8 mouse cellular contexts compared by ENCODE assay signal in the genomic region with DNA sequence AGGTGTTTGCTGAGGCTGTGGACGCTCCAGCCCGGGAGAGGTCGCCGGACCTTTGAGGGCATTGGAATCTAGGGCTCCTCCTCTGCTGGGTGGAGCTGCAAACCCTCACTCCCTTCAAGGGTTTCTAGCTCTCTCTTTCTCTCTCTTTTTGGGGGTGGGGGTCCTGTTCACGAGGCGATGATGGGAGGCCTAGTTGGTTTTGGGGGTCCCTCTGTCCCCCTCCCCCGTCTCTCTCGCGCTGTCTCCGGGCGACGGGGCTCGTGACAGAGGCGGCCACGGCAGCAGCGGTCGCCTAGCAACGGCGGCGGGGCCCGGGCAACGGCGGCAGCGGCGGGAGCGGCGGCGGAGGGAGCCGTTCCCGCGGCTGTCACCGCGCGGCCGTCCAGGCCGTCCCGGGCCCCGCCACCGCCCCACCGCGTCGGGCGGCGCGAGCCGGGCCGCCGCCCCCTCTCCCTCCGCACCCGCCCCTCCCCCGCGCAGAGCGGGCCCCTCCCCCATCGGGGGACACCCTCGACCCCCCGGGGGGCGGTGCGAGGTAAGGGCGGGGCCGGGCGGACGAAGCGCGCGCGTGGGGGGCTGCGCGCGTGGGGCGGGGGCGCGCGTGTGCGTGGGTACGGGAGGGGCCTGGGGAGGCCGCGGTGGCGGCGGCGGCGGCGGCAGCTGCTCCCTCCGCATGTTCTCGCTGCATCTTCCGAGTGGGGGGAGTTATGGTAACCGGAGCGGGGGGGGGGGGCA. TPM values are rescaled to one million over a fixed set of nuclear protein-coding genes. Genes with fewer than 3 reads are reported as not detected.
DNase-seq lines count a peak whose midpoint lies in the region; ATAC-seq lines count a peak whose summit lies in the region.

No protein-coding gene starts in this region.

- peaks cover 41% of the 10 kb centered on the region for H3K27me3 ChIP-seq in embryonic facial prominence, embryonic 10.5 days (replicated peaks; ENCODE audit: low read depth, poor library complexity, severe bottlenecking)
- no peaks in the 10 kb centered on the region for H3K27me3 ChIP-seq in stomach, embryonic 16.5 days (ENCODE audit: control insufficient read depth, insufficient read depth, low read length)

- intact Hi-C loops in gastrocnemius, postnatal 14 days (cut with DNase I; ENCODE audit: low total_unique reads): no loop called here
- intact Hi-C loops in gastrocnemius, postnatal 36 days (cut with DNase I): loop anchor here (5.0 kb wide), 1 partner anchor 51 kb away; no protein-coding TSS in a partner anchor
- intact Hi-C loops in heart, postnatal 14 days (cut with DNase I): no loop called here

- no peaks in the 10 kb centered on the region for H3K9me3 ChIP-seq in embryonic facial prominence, embryonic 10.5 days
- no peaks in the 10 kb centered on the region for H3K9me3 ChIP-seq in stomach, embryonic 16.5 days (replicated peaks; ENCODE audit: control insufficient read depth, low read length)

- peak overlapping the region; percentile 88 for H3K27ac ChIP-seq in embryonic facial prominence, embryonic 10.5 days (replicated peaks)
- peak overlapping the region; percentile 49; the same call in 1 of the 2 replicates for H3K27ac ChIP-seq in stomach, embryonic 16.5 days (ENCODE audit: low read length)

- ATAC-seq in megakaryocyte, adult 5-6 weeks (ENCODE audit: poor library complexity, severe bottlenecking): 0 out of 2 replicates have a peak, but pooled peaks have one; percentile 31
- no peak for ATAC-seq in stomach, embryonic 16.5 days (ENCODE audit: insufficient read depth, low FRiP score)

- whole genome bisulfite sequencing in embryonic facial prominence, embryonic 10.5 days: under 1% methylated on average over 75 of the region's 87 CpGs
- under 1% methylated on average over 65 of the region's 87 CpGs for WGBS in stomach, embryonic 16.5 days

- H3K4me3 ChIP-seq in embryonic facial prominence, embryonic 10.5 days: peak overlapping the region; percentile 77
- peak overlapping the region; percentile 61 for H3K4me3 ChIP-seq in stomach, embryonic 16.5 days (replicated peaks; ENCODE audit: low read length)

- peaks cover 86% of the 10 kb centered on the region for H3K4me1 ChIP-seq in embryonic facial prominence, embryonic 10.5 days
- peaks cover 57% of the 10 kb centered on the region for H3K4me1 ChIP-seq in stomach, embryonic 16.5 days (ENCODE audit: control insufficient read depth, insufficient read depth, low read length)

- peak; percentile 50 for DNase-seq in gastrocnemius, postnatal 14 days
- DNase-seq in gastrocnemius, postnatal 36 days: no peak
- DNase-seq in MN1 (ENCODE audit: low spot score): peak; percentile 65
- DNase-seq in embryonic facial prominence, embryonic 10.5 days (ENCODE audit: low spot score): peak; percentile 68
- peak; percentile 68 to 71 for DNase-seq in heart, postnatal 14 days
- peak; percentile 70 to 78 for DNase-seq in layer of hippocampus, postnatal 10 days (ENCODE audit: low spot score in 2 of 2)

- peaks cover 15% of the 10 kb centered on the region for H3K36me3 ChIP-seq in embryonic facial prominence, embryonic 10.5 days (replicated peaks)
- no peaks in the 10 kb centered on the region for H3K36me3 ChIP-seq in stomach, embryonic 16.5 days (ENCODE audit: control insufficient read depth, insufficient read depth, low read length)

- H3K4me2 ChIP-seq in stomach, embryonic 16.5 days (ENCODE audit: low read depth, low read length): peak overlapping the region; percentile 99

- peak overlapping the region; percentile 85 for H3K9ac ChIP-seq in stomach, embryonic 16.5 days (ENCODE audit: low read length)

RNA-seq across cellular contexts. Expression of a gene that starts 7.4 kb away (rescaled TPM):
- 1 to 10 TPM; 5.8 to 6.1 TPM for total RNA-seq in gastrocnemius, postnatal 14 days (2021)
- 1 to 10 TPM; 3.4 to 3.5 TPM for total RNA-seq in gastrocnemius, postnatal 36 days (2021)
- polyA plus RNA-seq in embryonic facial prominence, embryonic 10.5 days (2016; fragmentation: Nextera tagmentation; extraction: Ambion mirVana): 1.4 and 1.6 TPM in 2 replicates
- total RNA-seq in heart, postnatal 14 days (2021): 1 to 10 TPM; 7.3 to 7.7 TPM
- 100 to 1,000 TPM; 450 to 479 TPM for total RNA-seq in layer of hippocampus, postnatal 10 days (2021)
- total RNA-seq in megakaryocyte, adult 5-6 weeks (2015): 1.6 and 3.9 TPM in 2 replicates
- total RNA-seq in megakaryocyte, adult 5-6 weeks (2017): 0.33 and 0.89 TPM in 2 replicates
- polyA plus RNA-seq in stomach, embryonic 16.5 days (2015; fragmentation: Nextera tagmentation; extraction: Ambion mirVana): 1.3 and 1.6 TPM in 2 replicates

RNA-seq across cellular contexts. Expression of a gene that starts 9.1 kb away (rescaled TPM):
- total RNA-seq in gastrocnemius, postnatal 14 days (2021): 100 to 1,000 TPM in 1 of 2 experiments, 10 to 100 TPM in 1; 87.0 to 102 TPM
- 10 to 100 TPM; 82.8 to 91.1 TPM for total RNA-seq in gastrocnemius, postnatal 36 days (2021)
- polyA plus RNA-seq in embryonic facial prominence, embryonic 10.5 days (2016; fragmentation: Nextera tagmentation; extraction: Ambion mirVana): 176 and 182 TPM in 2 replicates
- 10 to 100 TPM; 91.1 to 91.8 TPM for total RNA-seq in heart, postnatal 14 days (2021)
- 100 to 1,000 TPM; 106 to 112 TPM for total RNA-seq in layer of hippocampus, postnatal 10 days (2021)
- total RNA-seq in megakaryocyte, adult 5-6 weeks (2015): 138 and 155 TPM in 2 replicates
- total RNA-seq in megakaryocyte, adult 5-6 weeks (2017): 56.9 and 73.0 TPM in 2 replicates
- polyA plus RNA-seq in stomach, embryonic 16.5 days (2015; fragmentation: Nextera tagmentation; extraction: Ambion mirVana): 173 and 178 TPM in 2 replicates

RNA-seq across cellular contexts. Expression of a gene that starts 15.6 kb away (rescaled TPM):
- 1 to 10 TPM; 4.1 TPM for total RNA-seq in gastrocnemius, postnatal 14 days (2021)
- 1 to 10 TPM; 5.8 to 6.3 TPM for total RNA-seq in gastrocnemius, postnatal 36 days (2021)
- 3.8 and 4.7 TPM in 2 replicates for polyA plus RNA-seq in embryonic facial prominence, embryonic 10.5 days (2016; fragmentation: Nextera tagmentation; extraction: Ambion mirVana)
- total RNA-seq in heart, postnatal 14 days (2021): 10 to 100 TPM in 1 of 2 experiments, 1 to 10 TPM in 1; 10.0 to 10.6 TPM
- 10 to 100 TPM; 23.0 to 23.9 TPM for total RNA-seq in layer of hippocampus, postnatal 10 days (2021)
- 11.6 and 11.7 TPM in 2 replicates for total RNA-seq in megakaryocyte, adult 5-6 weeks (2015)
- total RNA-seq in megakaryocyte, adult 5-6 weeks (2017): 10.6 and 15.5 TPM in 2 replicates
- 7.3 and 7.7 TPM in 2 replicates for polyA plus RNA-seq in stomach, embryonic 16.5 days (2015; fragmentation: Nextera tagmentation; extraction: Ambion mirVana)

RNA-seq across cellular contexts. Expression of a gene that starts 24.5 kb away (rescaled TPM):
- 1 to 10 TPM; 1.6 to 2.6 TPM for total RNA-seq in gastrocnemius, postnatal 14 days (2021)
- under 1 TPM in 1 of 2 experiments, not detected in 1; 0.94 TPM for total RNA-seq in gastrocnemius, postnatal 36 days (2021)
- 20.1 and 20.6 TPM in 2 replicates for polyA plus RNA-seq in embryonic facial prominence, embryonic 10.5 days (2016; fragmentation: Nextera tagmentation; extraction: Ambion mirVana)
- 1 to 10 TPM; 1.7 to 3.3 TPM for total RNA-seq in heart, postnatal 14 days (2021)
- total RNA-seq in layer of hippocampus, postnatal 10 days (2021): 10 to 100 TPM; 11.8 to 14.0 TPM
- total RNA-seq in megakaryocyte, adult 5-6 weeks (2015): 4.5 and 4.7 TPM in 2 replicates
- 13.3 and 14.4 TPM in 2 replicates for total RNA-seq in megakaryocyte, adult 5-6 weeks (2017)
- 14.1 and 14.8 TPM in 2 replicates for polyA plus RNA-seq in stomach, embryonic 16.5 days (2015; fragmentation: Nextera tagmentation; extraction: Ambion mirVana)

RNA-seq across cellular contexts. Expression of a gene that starts 31.6 kb away (rescaled TPM):
- total RNA-seq in gastrocnemius, postnatal 14 days (2021): 1 to 10 TPM in 1 of 2 experiments, under 1 TPM in 1; 1.00 to 1.0 TPM
- under 1 TPM; 0.49 to 0.64 TPM for total RNA-seq in gastrocnemius, postnatal 36 days (2021)
- 11.6 and 12.1 TPM in 2 replicates for polyA plus RNA-seq in embryonic facial prominence, embryonic 10.5 days (2016; fragmentation: Nextera tagmentation; extraction: Ambion mirVana)
- 1 to 10 TPM; 1.3 to 2.6 TPM for total RNA-seq in heart, postnatal 14 days (2021)
- total RNA-seq in layer of hippocampus, postnatal 10 days (2021): 1 to 10 TPM; 4.0 to 5.8 TPM
- total RNA-seq in megakaryocyte, adult 5-6 weeks (2015): 4.1 and 4.5 TPM in 2 replicates
- 10.8 and 13.8 TPM in 2 replicates for total RNA-seq in megakaryocyte, adult 5-6 weeks (2017)
- polyA plus RNA-seq in stomach, embryonic 16.5 days (2015; fragmentation: Nextera tagmentation; extraction: Ambion mirVana): 6.4 and 6.9 TPM in 2 replicates

Comparison
In these comparisons a context has a peak if more than half of its experiments do, and no peak if none do; other contexts are left out.
1. DNase-seq: peak in gastrocnemius, postnatal 14 days (single experiment), MN1 (single experiment), embryonic facial prominence, embryonic 10.5 days (single experiment), heart, postnatal 14 days (2 of 2) and layer of hippocampus, postnatal 10 days (2 of 2); none in gastrocnemius, postnatal 36 days (0 of 2).
2. RNA of a gene that starts 7.4 kb away (total RNA-seq): 450 to 479 TPM in layer of hippocampus, postnatal 10 days; 7.3 to 7.7 TPM in heart, postnatal 14 days, 5.8 to 6.1 TPM in gastrocnemius, postnatal 14 days, 0.33 to 3.9 TPM in megakaryocyte, adult 5-6 weeks and 3.4 to 3.5 TPM in gastrocnemius, postnatal 36 days; every median in the first group is over 10 times any median in the second.